Mouse (Mus musculus): ENCODE measurements around the gene Chadl. TPM values are rescaled to one million over a fixed set of nuclear protein-coding genes. Genes with fewer than 3 reads are reported as not detected.

The Chadl gene
- polyA plus RNA-seq, 1 experiment from 2014 or later = 2.5 TPM

- H3K27ac ChIP-seq (replicated peaks) = no peak overlapping the region
- H3K4me1 ChIP-seq = no peaks in the 10 kb centered on the region
- no peak for DNase-seq (ENCODE audit: low spot score)
- H3K27me3 ChIP-seq (ENCODE audit: low read depth, poor library complexity, severe bottlenecking) = no peaks in the 10 kb centered on the region
- 92% methylated on average over 8 of the region's 8 CpGs for WGBS
- H3K36me3 ChIP-seq = peaks cover 79% of the 10 kb centered on the region
- no peak overlapping the region for H3K4me3 ChIP-seq
- H3K9me3 ChIP-seq (replicated peaks) = no peaks in the 10 kb centered on the region
Measured at GRCm38 (mm10) chr15:81649516-81650455, 47.3 kb downstream of the Chadl start.

Other genes starting within 250 kb of the Chadl start
- 631 and 635 TPM in 2 replicates for gene Rbx1, start 231.0 kb downstream of the Chadl start, polyA plus RNA-seq (2016; fragmentation: Nextera tagmentation; extraction: Ambion mirVana)
- 14.1 and 21.1 TPM in 2 replicates for gene Ep300, start 111.9 kb downstream of the Chadl start, polyA plus RNA-seq (2016; fragmentation: Nextera tagmentation; extraction: Ambion mirVana)
- gene L3mbtl2, start 33.4 kb downstream of the Chadl start, polyA plus RNA-seq (2016; fragmentation: Nextera tagmentation; extraction: Ambion mirVana) = 44.6 and 46.1 TPM in 2 replicates
- 36.3 and 41.4 TPM in 2 replicates for gene Zc3h7b, start 47.8 kb upstream of the Chadl start, polyA plus RNA-seq (2016; fragmentation: Nextera tagmentation; extraction: Ambion mirVana)
- gene Rangap1, start 48.2 kb upstream of the Chadl start, polyA plus RNA-seq (2016; fragmentation: Nextera tagmentation; extraction: Ambion mirVana) = 187 and 192 TPM in 2 replicates
- 15.7 and 19.0 TPM in 2 replicates for gene Tef, start 105.1 kb upstream of the Chadl start, polyA plus RNA-seq (2016; fragmentation: Nextera tagmentation; extraction: Ambion mirVana)
- gene Tob2, start 161.5 kb upstream of the Chadl start, polyA plus RNA-seq (2016; fragmentation: Nextera tagmentation; extraction: Ambion mirVana) = 17.7 and 19.6 TPM in 2 replicates
- 224 and 252 TPM in 2 replicates for gene Phf5a, start 174.6 kb upstream of the Chadl start, polyA plus RNA-seq (2016; fragmentation: Nextera tagmentation; extraction: Ambion mirVana)
- 152 and 163 TPM in 2 replicates for gene Aco2, start 175.0 kb upstream of the Chadl start, polyA plus RNA-seq (2016; fragmentation: Nextera tagmentation; extraction: Ambion mirVana)
- gene Polr3h, start 229.0 kb upstream of the Chadl start, polyA plus RNA-seq (2016; fragmentation: Nextera tagmentation; extraction: Ambion mirVana) = 76.2 and 80.8 TPM in 2 replicates
- gene Csdc2, start 239.5 kb upstream of the Chadl start, polyA plus RNA-seq (2016; fragmentation: Nextera tagmentation; extraction: Ambion mirVana) = 13.8 and 20.6 TPM in 2 replicates

Measured in midbrain, embryonic 10.5 days (tissue).